Mouse (Mus musculus): ENCODE results near the gene Mettl18.

Gene Mettl18

DNA sequence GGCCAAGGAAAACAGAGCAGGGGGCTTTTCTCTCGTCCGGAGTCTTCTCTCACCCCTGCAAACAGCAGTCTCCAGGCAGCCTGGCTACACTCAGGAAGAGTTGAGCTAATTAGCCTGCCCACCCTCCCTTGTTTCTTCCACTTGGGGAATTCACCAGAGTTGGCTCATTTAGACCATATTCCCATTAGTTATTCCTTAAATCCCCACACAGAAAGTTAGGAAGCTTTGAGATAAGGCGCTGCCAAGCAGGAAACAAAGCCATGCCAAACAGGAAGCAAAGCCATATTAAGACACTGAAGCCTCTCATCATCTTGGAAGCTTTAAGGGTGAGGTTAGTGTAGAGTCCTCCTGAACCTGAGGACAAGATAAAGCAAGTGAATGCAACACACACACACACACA is 48.9 kb downstream of the Mettl18 start:
- peak; percentile 11 for DNase-seq (ENCODE audit: low spot score)
